Mouse (Mus musculus) MEL (cell line): ENCODE data around the gene Rfc5.
"Not testable (repeated sequence)": the region's sequence is repeated elsewhere in the genome, so short reads cannot be mapped to it uniquely, and the experiment has no call there.

Source experiments
- CHD1 ChIP-seq: IDR thresholded peaks from 2 replicates; pipeline ENCODE4 v1.6.1; 2012; ENCODE audit warnings: low read depth, mild to moderate bottlenecking, inconsistent platforms, low read length, improper control_type of control experiment
- CHD2 ChIP-seq: IDR thresholded peaks from 2 replicates; pipeline ENCODE4 v1.6.1; 2011; ENCODE audit warnings: low read length, improper control_type of control experiment
- CTCF ChIP-seq, 3 experiments: IDR thresholded peaks in 2 of 3; conservative IDR thresholded peaks in 1 of 3; 2 replicates each; pipeline ENCODE4 v1.5.1; 2011 to 2012; ENCODE audit warnings: low read length in 3 of 3, low read depth in 2 of 3, mild to moderate bottlenecking in 2 of 3, improper control_type of control experiment in 1 of 3, inconsistent platforms in 1 of 3, mixed read lengths in 1 of 3, moderate library complexity in 1 of 3; ENCODE audit not compliant: control insufficient read depth in 1 of 3, insufficient read depth in 1 of 3, poor library complexity in 1 of 3, severe bottlenecking in 1 of 3
- EP300 ChIP-seq, 2 experiments: IDR thresholded peaks; 2 replicates each; pipeline ENCODE4 v1.6.1; 2011; ENCODE audit warnings: improper control_type of control experiment in 2 of 2, low read length in 2 of 2, low read depth in 1 of 2, mild to moderate bottlenecking in 1 of 2
- KAT2A ChIP-seq: conservative IDR thresholded peaks from 2 replicates; pipeline ENCODE4 v1.6.1; 2012; ENCODE audit warnings: low read depth, low read length, improper control_type of control experiment, inconsistent platforms
- POLR2A ChIP-seq, 2 experiments: IDR thresholded peaks; 2 replicates each; pipeline ENCODE4 v1.6.1; 2011 to 2012; ENCODE audit warnings: low read length in 2 of 2, mild to moderate bottlenecking in 2 of 2, control low read depth in 1 of 2, improper control_type of control experiment in 1 of 2, low read depth in 1 of 2, moderate library complexity in 1 of 2; ENCODE audit not compliant: control insufficient read depth in 1 of 2, insufficient read depth in 1 of 2, poor library complexity in 1 of 2

DNA sequence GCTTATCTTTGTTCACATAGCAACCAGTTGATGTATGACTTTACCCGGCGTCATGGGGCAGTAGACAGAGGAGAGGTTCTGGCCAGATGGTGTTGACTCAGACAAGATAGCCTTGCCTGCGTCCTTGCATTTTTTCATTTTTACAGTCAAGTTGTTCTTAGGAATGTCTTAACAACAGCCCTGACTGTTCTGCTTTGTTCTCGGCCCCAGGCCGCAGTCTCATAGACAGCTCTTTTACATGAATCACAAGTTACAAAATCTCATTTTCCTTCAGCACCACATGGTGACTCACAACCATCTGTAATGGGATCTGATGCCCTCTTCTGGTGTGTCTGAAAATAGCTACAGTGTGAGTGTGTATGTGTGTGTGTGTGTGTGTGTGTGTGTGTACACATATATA is 44.4 kb downstream of the Rfc5 start:
- not testable (repeated sequence) for TF ChIP-seq KAT2A; CTCF (IDR thresholded peaks at IDR 0.05 in 2 of 3, conservative IDR thresholded peaks at IDR 0.05 in 1 of 3; ENCODE audit: control insufficient read depth in 1 of 3, insufficient read depth in 1 of 3, low read depth in 2 of 3, low read length in 3 of 3, poor library complexity in 1 of 3, severe bottlenecking in 1 of 3); EP300 (IDR thresholded peaks at IDR 0.05; ENCODE audit: low read depth in 1 of 2, low read length in 2 of 2); CHD2; CHD1; POLR2A (IDR thresholded peaks at IDR 0.05; ENCODE audit: control insufficient read depth in 1 of 2, insufficient read depth in 1 of 2, low read depth in 1 of 2, low read length in 2 of 2, poor library complexity in 1 of 2)
